Mouse (Mus musculus) midbrain, embryonic 14.5 days (tissue): ENCODE results near the gene Mapk7. TPM values are rescaled to one million over a fixed set of nuclear protein-coding genes. Genes with fewer than 3 reads are reported as not detected.

Source experiments
- ATAC-seq: fragments of 200-750 bp; cut with Nextera tagmentation; 2 replicates; pipeline ENCODE4 v1.8.0; 2017; ENCODE audit warnings: moderate number of reproducible peaks, moderate library complexity; ENCODE audit not compliant: low FRiP score, low TSS enrichment
- DNase-seq: peaks from one replicate; pipeline ENCODE4 v3.0.0-alpha.2; 2015
- H3K27ac ChIP-seq: fragments of 300-500 bp; sonication (generic); replicated peaks from 2 replicates; pipeline ENCODE4 v1.5.1; 2014; ENCODE audit warnings: mild to moderate bottlenecking, low read depth, low read length, moderate library complexity
- H3K27me3 ChIP-seq: fragments of 300-500 bp; sonication (generic); 2 replicates; pipeline ENCODE4 v1.6.1; 2014; ENCODE audit warnings: low read length, control low read depth, mixed read lengths; ENCODE audit not compliant: control insufficient read depth, insufficient read depth
- H3K36me3 ChIP-seq: fragments of 300-500 bp; sonication (generic); 2 replicates; pipeline ENCODE4 v1.6.1; 2014; ENCODE audit warnings: low read length, control low read depth; ENCODE audit not compliant: control insufficient read depth, insufficient read depth
- H3K4me1 ChIP-seq: fragments of 300-500 bp; sonication (generic); 2 replicates; pipeline ENCODE4 v1.6.1; 2014; ENCODE audit warnings: mild to moderate bottlenecking, antibody characterized with exemption, low read length, control low read depth; ENCODE audit not compliant: control insufficient read depth, insufficient read depth
- H3K4me2 ChIP-seq: fragments of 300-500 bp; sonication (generic); 2 replicates; pipeline ENCODE4 v1.6.1; 2014; ENCODE audit warnings: mild to moderate bottlenecking, low read length, moderate library complexity
- H3K4me3 ChIP-seq: fragments of 300-500 bp; sonication (generic); replicated peaks from 2 replicates; pipeline ENCODE4 v1.5.1; 2014; ENCODE audit warnings: low read depth, low read length
- H3K9ac ChIP-seq: fragments of 300-500 bp; sonication (generic); replicated peaks from 2 replicates; pipeline ENCODE4 v1.6.1; 2014; ENCODE audit warnings: mild to moderate bottlenecking, low read length, moderate library complexity
- H3K9me3 ChIP-seq: fragments of 300-500 bp; sonication (generic); 2 replicates; pipeline ENCODE4 v1.6.1; 2016; ENCODE audit warnings: low read length, control low read depth, mixed read lengths; ENCODE audit not compliant: control insufficient read depth
- WGBS: fragments of 180-500 bp; shearing (Covaris S2); extraction: QIAGEN DNeasy Blood & Tissue Kit; methylation state at CpG from one replicate; pipeline ENCODE4 v1.1.7; 2014; 5-methylcytosine and 5-hydroxymethylcytosine counted together
- polyA plus RNA-seq: library from polyadenylated mRNA; unstranded; fragments of >200 nt; fragmentation: Nextera tagmentation; extraction: Ambion mirVana; gene quantifications from 2 replicates; pipeline ENCODE4 v1.2.1, GENCODE M21; 2014

Gene Mapk7
- polyA plus RNA-seq, 1 experiment from 2014 or later: 58.5 TPM

- no peak for DNase-seq
- peaks cover 22% of the 10 kb centered on the region for H3K4me1 ChIP-seq
- H3K27ac ChIP-seq: no peak overlapping the region
- ATAC-seq: no peak
- no peaks in the 10 kb centered on the region for H3K9me3 ChIP-seq
- WGBS: 91% methylated on average over 14 of the region's 14 CpGs
- peaks cover 41% of the 10 kb centered on the region for H3K36me3 ChIP-seq
- H3K9ac ChIP-seq: no peak overlapping the region
- no peaks in the 10 kb centered on the region for H3K27me3 ChIP-seq
- H3K4me3 ChIP-seq: no peak overlapping the region
- H3K4me2 ChIP-seq: 0 out of 2 replicates have a peak overlapping the region, but pooled peaks have one; percentile 36
These were observed 7.6 kb downstream of the Mapk7 start for GRCm38 (mm10) chr11:61486458-61487219.

- no peak overlapping the region; the same call in 1 of the 2 replicates for H3K9ac ChIP-seq
- WGBS: 60% methylated on average over 22 of the region's 22 CpGs
These were observed 8.4 kb downstream of the Mapk7 start for GRCm38 (mm10) chr11:61485541-61486457.

GRCm38 (mm10) chr11:61484613-61485540 is 9.3 kb downstream of the Mapk7 start, which contains the start of gene Mfap4:
Gene Mfap4, plus strand, starts transcription at chr11:61485431.
- H3K27me3 ChIP-seq: no peaks in the 10 kb centered on the region
- H3K4me2 ChIP-seq: peak within 1 kb of the TSS; percentile 36
- H3K4me1 ChIP-seq: peaks cover 21% of the 10 kb centered on the region
- no peaks in the 10 kb centered on the region for H3K9me3 ChIP-seq
- peaks cover 23% of the 10 kb centered on the region for H3K36me3 ChIP-seq
- H3K27ac ChIP-seq: peak within 1 kb of the TSS; percentile 80
- WGBS: 4% methylated on average over 20 of the region's 20 CpGs
- H3K4me3 ChIP-seq: no peak within 1 kb of the TSS
- peak; percentile 75 for DNase-seq
- ATAC-seq: peak; percentile 83
- peak within 1 kb of the TSS; percentile 26; the same call in 1 of the 2 replicates for H3K9ac ChIP-seq

More at GRCm38 (mm10) chr11:61485541-61486457, 8.4 kb downstream of the Mapk7 start:
- Histone ChIP-seq H3K4me2 (peak overlapping the region; percentile 36), H3K4me3 (no peak overlapping the region), H3K27ac (peak overlapping the region; percentile 80), H3K9me3 (no peaks in the 10 kb centered on the region), H3K4me1 (peaks cover 22% of the 10 kb centered on the region), H3K36me3 (peaks cover 33% of the 10 kb centered on the region), H3K27me3 (no peaks in the 10 kb centered on the region)
- DNase-seq (peak; percentile 7), ATAC-seq (no peak)

GRCm38 (mm10) chr11:61484256-61484612 is 10.0 kb downstream of the Mapk7 start:
- Histone ChIP-seq H3K27me3 (no peaks in the 10 kb centered on the region), H3K9ac (peak overlapping the region; percentile 26; the same call in 1 of the 2 replicates), H3K27ac (peak overlapping the region; percentile 80), H3K9me3 (no peaks in the 10 kb centered on the region), H3K4me2 (peak overlapping the region; percentile 36), H3K4me1 (peaks cover 18% of the 10 kb centered on the region), H3K36me3 (peaks cover 17% of the 10 kb centered on the region), H3K4me3 (no peak overlapping the region)
- ATAC-seq (peak; percentile 2; the same call in 1 of the 2 replicates), DNase-seq (no peak)
- WGBS: 7% methylated on average over 10 of the region's 10 CpGs

- Histone ChIP-seq H3K4me2 (no peak overlapping the region), H3K4me3 (no peak overlapping the region), H3K4me1 (peaks cover 18% of the 10 kb centered on the region), H3K27me3 (no peaks in the 10 kb centered on the region), H3K9ac (no peak overlapping the region), H3K27ac (no peak overlapping the region), H3K36me3 (peaks cover 8% of the 10 kb centered on the region), H3K9me3 (no peaks in the 10 kb centered on the region)
- DNase-seq (peak; percentile 61), ATAC-seq (no peak)
- WGBS: 72% methylated on average over 13 of the region's 13 CpGs
These were observed 10.9 kb downstream of the Mapk7 start for GRCm38 (mm10) chr11:61483226-61483845.

- Histone ChIP-seq H3K4me2 (no peak overlapping the region), H3K9me3 (no peaks in the 10 kb centered on the region), H3K9ac (no peak overlapping the region), H3K27me3 (no peaks in the 10 kb centered on the region), H3K4me1 (peaks cover 15% of the 10 kb centered on the region), H3K27ac (no peak overlapping the region), H3K36me3 (no peaks in the 10 kb centered on the region), H3K4me3 (no peak overlapping the region)
- no peak for ATAC-seq
- no peak for DNase-seq
- WGBS: 82% methylated on average over 9 of the region's 9 CpGs
These were observed 12.7 kb downstream of the Mapk7 start for GRCm38 (mm10) chr11:61481239-61482090.

GRCm38 (mm10) chr11:61478788-61479187 is 15.4 kb downstream of the Mapk7 start:
- DNase-seq (no peak), ATAC-seq (no peak)
- no peak overlapping the region for H3K27ac ChIP-seq
- no peaks in the 10 kb centered on the region for H3K27me3 ChIP-seq
- 90% methylated on average over 4 of the region's 4 CpGs for WGBS
- H3K4me3 ChIP-seq: no peak overlapping the region
- H3K4me1 ChIP-seq: no peaks in the 10 kb centered on the region
- no peaks in the 10 kb centered on the region for H3K9me3 ChIP-seq
- H3K4me2 ChIP-seq: no peak overlapping the region
- no peaks in the 10 kb centered on the region for H3K36me3 ChIP-seq
- H3K9ac ChIP-seq: no peak overlapping the region
